Mouse (Mus musculus) heart, embryonic 14.5 days (tissue): ENCODE data around the gene Hdlbp. TPM values are rescaled to one million over a fixed set of nuclear protein-coding genes. Genes with fewer than 3 reads are reported as not detected.

ENCODE experiments used
- ATAC-seq: fragments of 200-750 bp; cut with Nextera tagmentation; 2 replicates; pipeline ENCODE4 v1.8.0; 2017; ENCODE audit warnings: low read depth, moderate TSS enrichment; ENCODE audit not compliant: insufficient number of reproducible peaks, insufficient read depth, low FRiP score
- H3K27ac ChIP-seq, 2 experiments: fragments of 200-500 bp in 1 of 2; fragments of 300-500 bp in 1 of 2; sonication (generic) in 1 of 2; replicated peaks in 1 of 2; 2 replicates each; pipeline ENCODE4 v1.5.1; 2012 to 2014; ENCODE audit warnings: low read depth in 2 of 2, low read length in 2 of 2, control low read depth in 1 of 2, mild to moderate bottlenecking in 1 of 2, mixed read lengths in 1 of 2; ENCODE audit not compliant: control insufficient read depth in 1 of 2, insufficient read depth in 1 of 2
- H3K27me3 ChIP-seq: fragments of 300-500 bp; sonication (generic); 2 replicates; pipeline ENCODE4 v1.6.1; 2014; ENCODE audit warnings: mild to moderate bottlenecking, low read length, control low read depth; ENCODE audit not compliant: control insufficient read depth, insufficient read depth
- H3K36me3 ChIP-seq: fragments of 300-500 bp; sonication (generic); 2 replicates; pipeline ENCODE4 v1.6.1; 2014; ENCODE audit warnings: mild to moderate bottlenecking, control low read depth, low read length, mixed read lengths; ENCODE audit not compliant: control insufficient read depth, insufficient read depth
- H3K4me1 ChIP-seq, 2 experiments: fragments of 200-500 bp in 1 of 2; fragments of 300-500 bp in 1 of 2; sonication (generic) in 1 of 2; 2 replicates each; pipeline ENCODE4 v1.6.1; 2012 to 2014; ENCODE audit warnings: low read length in 2 of 2, control low read depth in 1 of 2, mixed read lengths in 1 of 2; ENCODE audit not compliant: control insufficient read depth in 2 of 2, insufficient read depth in 2 of 2
- H3K4me2 ChIP-seq: fragments of 300-500 bp; sonication (generic); 2 replicates; pipeline ENCODE4 v1.6.1; 2014; ENCODE audit warnings: mild to moderate bottlenecking, low read length
- H3K4me3 ChIP-seq, 2 experiments: fragments of 200-500 bp in 1 of 2; fragments of 300-500 bp in 1 of 2; sonication (generic) in 1 of 2; 2 replicates each; pipeline ENCODE4 v1.5.1; 2012 to 2014; ENCODE audit warnings: low read length in 2 of 2, mild to moderate bottlenecking in 2 of 2, control low read depth in 1 of 2, low read depth in 1 of 2, moderate library complexity in 1 of 2; ENCODE audit not compliant: control insufficient read depth in 1 of 2, insufficient read depth in 1 of 2
- H3K9ac ChIP-seq: fragments of 300-500 bp; sonication (generic); 2 replicates; pipeline ENCODE4 v1.6.1; 2014; ENCODE audit warnings: mild to moderate bottlenecking, low read length
- H3K9me3 ChIP-seq: fragments of 300-500 bp; sonication (generic); 2 replicates; pipeline ENCODE4 v1.6.1; 2016; ENCODE audit warnings: low read length, control low read depth; ENCODE audit not compliant: control insufficient read depth
- WGBS: fragments of 180-500 bp; shearing (Covaris S2); extraction: QIAGEN DNeasy Blood & Tissue Kit; methylation state at CpG from one replicate; pipeline ENCODE4 v1.1.7; 2014; 5-methylcytosine and 5-hydroxymethylcytosine counted together
- polyA plus RNA-seq: library from polyadenylated mRNA; unstranded; fragments of >200 nt; fragmentation: Nextera tagmentation; extraction: Ambion mirVana; gene quantifications from 2 replicates; pipeline ENCODE4 v1.2.1, GENCODE M21; 2014

Hdlbp gene
- polyA plus RNA-seq, 1 experiment from 2014 or later: 138 TPM

DNA sequence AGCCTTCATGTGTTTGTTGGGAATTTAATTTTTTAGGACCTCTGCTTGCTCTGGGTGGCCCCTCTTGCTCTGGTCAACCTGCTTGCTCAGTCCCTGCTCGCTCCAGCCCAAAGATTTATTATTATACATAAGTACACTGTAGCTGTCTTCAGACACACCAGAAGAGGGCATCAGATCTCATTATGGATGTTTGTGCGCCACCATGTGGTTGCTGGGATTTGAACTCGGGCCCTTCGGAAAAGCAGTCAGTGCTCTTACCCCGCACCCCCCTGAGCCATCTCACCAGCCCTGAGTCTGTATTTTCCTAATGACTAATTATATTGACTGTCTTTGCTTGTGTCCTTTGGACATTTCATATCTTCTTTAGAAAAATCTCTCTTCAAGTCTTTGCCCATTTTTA, 99.5 kb downstream of the Hdlbp start:
- Histone ChIP-seq H3K4me1 (no peaks in the 10 kb centered on the region), H3K27ac (no peak overlapping the region), H3K36me3 (no peaks in the 10 kb centered on the region), H3K9ac (no peak overlapping the region), H3K4me2 (no peak overlapping the region), H3K4me3 (no peak overlapping the region), H3K9me3 (no peaks in the 10 kb centered on the region), H3K27me3 (no peaks in the 10 kb centered on the region)
- ATAC-seq: no peak
- 76% methylated on average over 5 of the region's 5 CpGs for WGBS

DNA sequence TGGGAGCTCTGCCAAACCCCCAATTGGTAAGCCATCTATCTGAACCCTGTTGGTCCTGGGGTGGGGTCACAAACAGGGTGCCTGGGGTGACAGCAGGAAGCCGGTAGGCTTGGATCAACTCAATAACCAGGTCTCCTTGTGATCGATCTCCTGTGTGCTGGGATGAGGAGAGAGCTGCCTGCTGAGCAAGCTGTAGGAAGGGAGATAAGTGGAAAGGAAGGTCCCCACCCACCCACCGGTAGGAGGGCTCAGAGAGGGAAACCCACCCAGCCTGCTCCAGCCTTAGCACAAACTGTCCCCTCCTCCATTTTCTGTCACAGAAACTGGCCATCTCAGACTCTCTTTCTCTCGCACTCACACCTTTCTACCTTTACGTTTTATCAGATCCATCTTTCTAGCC, 101.3 kb downstream of the Hdlbp start:
- Histone ChIP-seq H3K4me3 (no peak overlapping the region), H3K27me3 (no peaks in the 10 kb centered on the region), H3K9me3 (no peaks in the 10 kb centered on the region), H3K36me3 (no peaks in the 10 kb centered on the region), H3K27ac (no peak overlapping the region), H3K9ac (no peak overlapping the region), H3K4me1 (no peaks in the 10 kb centered on the region), H3K4me2 (no peak overlapping the region)
- WGBS: 36% methylated on average over 5 of the region's 5 CpGs
- ATAC-seq: no peak

- Histone ChIP-seq H3K4me1 (no peaks in the 10 kb centered on the region), H3K27me3 (no peaks in the 10 kb centered on the region), H3K27ac (no peak within 1 kb of the TSS), H3K9ac (no peak within 1 kb of the TSS), H3K4me3 (no peak within 1 kb of the TSS), H3K4me2 (no peak within 1 kb of the TSS), H3K9me3 (no peaks in the 10 kb centered on the region), H3K36me3 (no peaks in the 10 kb centered on the region)
- no peak for ATAC-seq
- 65% methylated on average over 4 of the region's 4 CpGs for WGBS
These were observed 105.0 kb downstream of the Hdlbp start, which contains the start of gene Ano7 for GRCm38 (mm10) chr1:93373665-93374064. Ano7 (plus strand) TSS chr1:93373930.

DNA sequence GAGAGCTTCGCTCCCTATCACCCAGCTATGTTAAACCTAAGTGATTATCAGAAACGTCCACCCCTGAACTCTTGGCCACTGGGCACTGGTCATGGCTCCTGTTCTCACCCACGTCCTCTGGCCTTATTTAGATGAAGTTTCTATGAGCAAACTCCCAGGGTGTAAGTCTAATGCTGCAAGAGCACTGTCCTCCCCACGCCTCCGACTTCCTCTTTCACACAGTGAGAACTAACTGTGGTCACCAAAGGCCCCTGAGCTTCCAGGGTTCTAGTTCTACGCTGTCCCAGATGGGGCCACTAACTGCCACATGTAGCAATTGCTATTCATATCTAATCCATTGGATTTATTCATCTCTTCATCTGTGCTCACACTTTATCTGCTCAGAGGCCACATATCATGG, 113.0 kb downstream of the Hdlbp start:
- H3K4me3 ChIP-seq: no peak overlapping the region
- H3K4me2 ChIP-seq: no peak overlapping the region
- peaks cover 64% of the 10 kb centered on the region for H3K36me3 ChIP-seq
- H3K4me1 ChIP-seq: no peaks in the 10 kb centered on the region
- no peaks in the 10 kb centered on the region for H3K27me3 ChIP-seq
- no peak overlapping the region for H3K27ac ChIP-seq
- no peak overlapping the region for H3K9ac ChIP-seq
- ATAC-seq: no peak
- no peaks in the 10 kb centered on the region for H3K9me3 ChIP-seq
- WGBS: 90% methylated on average over 6 of the region's 6 CpGs

GRCm38 (mm10) chr1:93362661-93363060, 116.0 kb downstream of the Hdlbp start:
- no peak overlapping the region for H3K4me3 ChIP-seq
- no peaks in the 10 kb centered on the region for H3K9me3 ChIP-seq
- peaks cover 84% of the 10 kb centered on the region for H3K36me3 ChIP-seq
- H3K27me3 ChIP-seq: no peaks in the 10 kb centered on the region
- no peaks in the 10 kb centered on the region for H3K4me1 ChIP-seq
- 87% methylated on average over 4 of the region's 4 CpGs for WGBS
- no peak overlapping the region for H3K9ac ChIP-seq
- no peak overlapping the region for H3K4me2 ChIP-seq
- no peak overlapping the region for H3K27ac ChIP-seq
- ATAC-seq: no peak

Other genes starting within 250 kb of the Hdlbp start
- gene Sned1, start 243.0 kb downstream of the Hdlbp start, polyA plus RNA-seq: 3.1 TPM in 2 replicates
- 18.9 and 20.0 TPM in 2 replicates for gene Mterf4, start 172.9 kb downstream of the Hdlbp start, polyA plus RNA-seq
- 48.5 and 49.2 TPM in 2 replicates for gene Ppp1r7, start 136.0 kb downstream of the Hdlbp start, polyA plus RNA-seq
- gene Pask, start 135.3 kb downstream of the Hdlbp start, polyA plus RNA-seq: 6.0 and 6.4 TPM in 2 replicates
- gene Ano7, start 104.9 kb downstream of the Hdlbp start, polyA plus RNA-seq: 0.27 and 0.58 TPM in 2 replicates
- gene Farp2, start 33.3 kb upstream of the Hdlbp start, polyA plus RNA-seq: 4.2 and 5.0 TPM in 2 replicates
- gene Stk25, start 179.8 kb upstream of the Hdlbp start, polyA plus RNA-seq: 154 and 164 TPM in 2 replicates
- gene Bok, start 206.8 kb upstream of the Hdlbp start, polyA plus RNA-seq: 33.8 and 37.0 TPM in 2 replicates